8 mouse cellular contexts compared by ENCODE assay signal in the genomic region with DNA sequence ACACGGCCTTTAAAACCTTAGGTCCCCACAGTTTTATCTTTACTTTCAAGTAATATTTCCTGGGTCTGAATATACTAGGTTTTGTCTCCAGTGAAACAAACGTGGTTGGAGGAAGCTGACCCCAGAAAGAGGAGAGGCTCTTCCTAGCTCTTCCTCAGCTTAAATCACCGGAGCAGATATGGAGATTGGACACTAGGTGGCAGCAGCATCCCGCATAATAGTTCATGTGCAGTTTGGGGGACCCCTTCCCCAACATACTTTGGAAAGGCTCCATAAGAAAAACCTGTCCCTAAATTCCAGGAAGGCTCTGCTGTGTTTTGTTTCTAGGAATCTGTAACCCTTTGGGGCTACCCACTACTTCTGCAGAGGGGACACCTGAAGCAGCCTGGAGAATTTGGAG. TPM values are rescaled to one million over a fixed set of nuclear protein-coding genes. Genes with fewer than 3 reads are reported as not detected.
DNase-seq lines count a peak whose midpoint lies in the region; ATAC-seq and TF ChIP-seq lines count a peak whose summit lies in the region.

No protein-coding gene starts in this region.

- H3K9ac ChIP-seq in forebrain, embryonic 14.5 days (ENCODE audit: low read length), result no peak overlapping the region
- no peak overlapping the region for H3K9ac ChIP-seq in forebrain, embryonic 16.5 days (replicated peaks; ENCODE audit: low read depth, low read length)
- no peak overlapping the region for H3K9ac ChIP-seq in liver, adult 2 months (ENCODE audit: low read depth, low read length)
- H3K9ac ChIP-seq in liver, embryonic 12.5 days, result no peak overlapping the region
- H3K9ac ChIP-seq in embryonic facial prominence, embryonic 11.5 days (replicated peaks; ENCODE audit: low read length), result no peak overlapping the region

- H3K9me3 ChIP-seq in forebrain, embryonic 14.5 days (replicated peaks; ENCODE audit: control insufficient read depth, low read length), result no peaks in the 10 kb centered on the region
- H3K9me3 ChIP-seq in forebrain, embryonic 16.5 days (ENCODE audit: control insufficient read depth, low read length), result no peaks in the 10 kb centered on the region
- no peaks in the 10 kb centered on the region for H3K9me3 ChIP-seq in liver, embryonic 12.5 days (replicated peaks)
- H3K9me3 ChIP-seq in embryonic facial prominence, embryonic 11.5 days (replicated peaks; ENCODE audit: control insufficient read depth, low read length), result no peaks in the 10 kb centered on the region

- WGBS in forebrain, embryonic 14.5 days, result 2% methylated on average over 4 of the region's 4 CpGs
- 2% methylated on average over 4 of the region's 4 CpGs for WGBS in forebrain, embryonic 16.5 days
- under 1% methylated on average over 4 of the region's 4 CpGs for WGBS in liver, adult 2 months
- WGBS in liver, embryonic 12.5 days (ENCODE audit: insufficient replicate concordance), result 2% methylated on average over 4 of the region's 4 CpGs
- under 1% methylated on average over 4 of the region's 4 CpGs for WGBS in embryonic facial prominence, embryonic 11.5 days

- no peak overlapping the region for H3K27ac ChIP-seq in forebrain, embryonic 14.5 days (ENCODE audit: low read depth, low read length)
- H3K27ac ChIP-seq in forebrain, embryonic 16.5 days (ENCODE audit: low read length), result no peak overlapping the region
- H3K27ac ChIP-seq in liver, adult 2 months (replicated peaks; ENCODE audit: insufficient read depth, low read depth, low read length), result no peak overlapping the region; the same call in 1 of the 2 replicates
- H3K27ac ChIP-seq in liver, embryonic 12.5 days, result no peak overlapping the region
- H3K27ac ChIP-seq in embryonic facial prominence, embryonic 11.5 days (replicated peaks; ENCODE audit: low read depth, low read length), result no peak overlapping the region

- H3K4me2 ChIP-seq in forebrain, embryonic 14.5 days (ENCODE audit: low read length), result no peak overlapping the region
- no peak overlapping the region for H3K4me2 ChIP-seq in forebrain, embryonic 16.5 days (ENCODE audit: low read length)
- no peak overlapping the region for H3K4me2 ChIP-seq in liver, embryonic 12.5 days
- H3K4me2 ChIP-seq in embryonic facial prominence, embryonic 11.5 days (ENCODE audit: low read depth, low read length), result no peak overlapping the region

- no peak overlapping the region for H3K4me3 ChIP-seq in forebrain, embryonic 14.5 days (ENCODE audit: low read depth, low read length)
- H3K4me3 ChIP-seq in forebrain, embryonic 16.5 days (replicated peaks; ENCODE audit: low read length), result no peak overlapping the region
- no peak overlapping the region for H3K4me3 ChIP-seq in liver, adult 2 months (ENCODE audit: insufficient read depth, low read depth, low read length)
- H3K4me3 ChIP-seq in liver, embryonic 12.5 days, result no peak overlapping the region
- H3K4me3 ChIP-seq in embryonic facial prominence, embryonic 11.5 days (ENCODE audit: low read depth, low read length), result no peak overlapping the region

- H3K79me2 ChIP-seq in liver, adult 2 months (ENCODE audit: control insufficient read depth, insufficient read depth, low read length), result peaks cover 8% of the 10 kb centered on the region; the same call in 1 of the 2 replicates

- ATAC-seq in forebrain, embryonic 14.5 days, result no peak
- no peak for ATAC-seq in forebrain, embryonic 16.5 days
- no peak for ATAC-seq in liver, embryonic 12.5 days
- no peak for ATAC-seq in embryonic facial prominence, embryonic 11.5 days (replicated peaks; ENCODE audit: insufficient number of reproducible peaks, low FRiP score, low TSS enrichment, low read depth)

- H3K36me3 ChIP-seq in forebrain, embryonic 14.5 days (ENCODE audit: control insufficient read depth, insufficient read depth, low read length), result no peaks in the 10 kb centered on the region
- H3K36me3 ChIP-seq in forebrain, embryonic 16.5 days (ENCODE audit: control insufficient read depth, insufficient read depth), result no peaks in the 10 kb centered on the region
- peaks cover 3% of the 10 kb centered on the region; the same call in 1 of the 2 replicates for H3K36me3 ChIP-seq in liver, adult 2 months (ENCODE audit: control insufficient read depth, insufficient read depth, low read length)
- H3K36me3 ChIP-seq in liver, embryonic 12.5 days, result no peaks in the 10 kb centered on the region
- no peaks in the 10 kb centered on the region for H3K36me3 ChIP-seq in embryonic facial prominence, embryonic 11.5 days (replicated peaks; ENCODE audit: control insufficient read depth, insufficient read depth, low read depth, low read length)

- peak; percentile 84 for DNase-seq in forebrain, embryonic 14.5 days (ENCODE audit: low spot score)
- DNase-seq in liver, adult 2 months (ENCODE audit: extremely low read depth, low read depth, low spot score), result no peak
- DNase-seq in adipocyte (ENCODE audit: low spot score), result peak; percentile 61
- DNase-seq in embryonic facial prominence, embryonic 11.5 days (ENCODE audit: low spot score), result peak; percentile 79
- DNase-seq in lung, postnatal 14 days, result peak; percentile 77
- peak; percentile 84 for DNase-seq in thymus, postnatal 4 days

- TF ChIP-seq CTCF in liver, adult 2 months (IDR thresholded peaks at IDR 0.05; ENCODE audit: low read depth, low read length), result peak; percentile 57

- no peak for TF ChIP-seq POLR2A in liver, adult 2 months (IDR thresholded peaks at IDR 0.05; ENCODE audit: extremely low read depth, insufficient read depth, low read length)

- peaks cover 19% of the 10 kb centered on the region for H3K27me3 ChIP-seq in forebrain, embryonic 14.5 days (replicated peaks; ENCODE audit: control insufficient read depth, insufficient read depth, low read length)
- peaks cover 13% of the 10 kb centered on the region for H3K27me3 ChIP-seq in forebrain, embryonic 16.5 days (replicated peaks; ENCODE audit: control insufficient read depth, insufficient read depth, low read length)
- H3K27me3 ChIP-seq in liver, adult 2 months (ENCODE audit: control insufficient read depth, insufficient read depth, low read length), result no peaks in the 10 kb centered on the region
- H3K27me3 ChIP-seq in liver, embryonic 12.5 days (replicated peaks), result peaks cover 45% of the 10 kb centered on the region
- H3K27me3 ChIP-seq in embryonic facial prominence, embryonic 11.5 days (ENCODE audit: control insufficient read depth, insufficient read depth, low read length), result no peaks in the 10 kb centered on the region

- peaks cover 9% of the 10 kb centered on the region for H3K4me1 ChIP-seq in forebrain, embryonic 14.5 days (ENCODE audit: control insufficient read depth, insufficient read depth, low read length)
- H3K4me1 ChIP-seq in forebrain, embryonic 16.5 days (replicated peaks; ENCODE audit: control insufficient read depth, insufficient read depth, low read length), result peaks cover 19% of the 10 kb centered on the region
- peaks cover 3% of the 10 kb centered on the region for H3K4me1 ChIP-seq in liver, adult 2 months (ENCODE audit: control insufficient read depth, insufficient read depth, low read length)
- peaks cover 60% of the 10 kb centered on the region for H3K4me1 ChIP-seq in liver, embryonic 12.5 days
- peaks cover 8% of the 10 kb centered on the region; the same call in 1 of the 2 replicates for H3K4me1 ChIP-seq in embryonic facial prominence, embryonic 11.5 days (ENCODE audit: control insufficient read depth, insufficient read depth, low read length)

RNA-seq across cellular contexts. Expression of gene Ahdc1, which starts 1.9 kb away (rescaled TPM):
- polyA plus RNA-seq in forebrain, embryonic 14.5 days (2014; fragmentation: Nextera tagmentation; extraction: Ambion mirVana), result 8.6 and 12.2 TPM in 2 replicates
- polyA plus RNA-seq in forebrain, embryonic 16.5 days (2015; fragmentation: Nextera tagmentation; extraction: Ambion mirVana), result 13.0 and 13.7 TPM in 2 replicates
- total RNA-seq in liver, adult 2 months (2014; rRNA removed), result 2.4 and 4.1 TPM in 2 replicates
- 8.7 and 8.8 TPM in 2 replicates for polyA plus RNA-seq in liver, adult 2 months (2012; rRNA removed)
- 2.9 and 3.2 TPM in 2 replicates for polyA plus RNA-seq in liver, embryonic 12.5 days (2016; fragmentation: Nextera tagmentation; extraction: Ambion mirVana)
- 6.6 and 7.7 TPM in 2 replicates for polyA plus RNA-seq in embryonic facial prominence, embryonic 11.5 days (2014; fragmentation: Nextera tagmentation; extraction: Ambion mirVana)

RNA-seq across cellular contexts. Expression of gene Fgr, which starts 35.2 kb away (rescaled TPM):
- polyA plus RNA-seq in forebrain, embryonic 14.5 days (2014; fragmentation: Nextera tagmentation; extraction: Ambion mirVana), result 0.23 TPM in 1 of 2 replicates, not detected in the other
- polyA plus RNA-seq in forebrain, embryonic 16.5 days (2015; fragmentation: Nextera tagmentation; extraction: Ambion mirVana), result not detected in 2 replicates
- total RNA-seq in liver, adult 2 months (2014; rRNA removed), result 1.2 and 1.3 TPM in 2 replicates
- polyA plus RNA-seq in liver, adult 2 months (2012; rRNA removed), result 0.86 and 1.6 TPM in 2 replicates
- 0.60 and 0.73 TPM in 2 replicates for polyA plus RNA-seq in liver, embryonic 12.5 days (2016; fragmentation: Nextera tagmentation; extraction: Ambion mirVana)
- polyA plus RNA-seq in embryonic facial prominence, embryonic 11.5 days (2014; fragmentation: Nextera tagmentation; extraction: Ambion mirVana), result 0.08 and 0.20 TPM in 2 replicates
